Mouse (Mus musculus) heart, postnatal 0 days (tissue): ENCODE results near the gene Cobll1. TPM values are rescaled to one million over a fixed set of nuclear protein-coding genes. Genes with fewer than 3 reads are reported as not detected.
A peak's percentile ranks its signal among the peaks of the same experiment; 100 is the strongest.

Source experiments
- ATAC-seq: fragments of 200-750 bp; cut with Nextera tagmentation; 2 replicates; pipeline ENCODE4 v1.8.0; 2017; ENCODE audit warnings: low read depth, moderate number of reproducible peaks, moderate library complexity; ENCODE audit not compliant: insufficient read depth
- DNase-seq: peaks from one replicate; pipeline ENCODE4 v3.0.0-alpha.2; 2016; ENCODE audit warnings: low spot score
- H3K27ac ChIP-seq: fragments of 300-500 bp; sonication (generic); 2 replicates; pipeline ENCODE4 v1.5.1; 2014; ENCODE audit warnings: low read depth, mild to moderate bottlenecking
- H3K27me3 ChIP-seq: fragments of 300-500 bp; sonication (generic); 2 replicates; pipeline ENCODE4 v1.6.1; 2014; ENCODE audit warnings: low read length, mixed read lengths; ENCODE audit not compliant: control insufficient read depth, insufficient read depth
- H3K36me3 ChIP-seq: fragments of 300-500 bp; sonication (generic); replicated peaks from 2 replicates; pipeline ENCODE4 v1.6.1; 2014; ENCODE audit warnings: low read length, mixed read lengths; ENCODE audit not compliant: control insufficient read depth, insufficient read depth
- H3K4me1 ChIP-seq: fragments of 300-500 bp; sonication (generic); 2 replicates; pipeline ENCODE4 v1.6.1; 2014; ENCODE audit warnings: antibody characterized with exemption; ENCODE audit not compliant: control insufficient read depth, insufficient read depth
- H3K4me2 ChIP-seq: fragments of 300-500 bp; sonication (generic); 2 replicates; pipeline ENCODE4 v1.6.1; 2014; ENCODE audit warnings: low read depth, mild to moderate bottlenecking, low read length, moderate library complexity
- H3K4me3 ChIP-seq: fragments of 300-500 bp; sonication (generic); 2 replicates; pipeline ENCODE4 v1.5.1; 2014; ENCODE audit warnings: low read depth, low read length
- H3K9ac ChIP-seq: fragments of 300-500 bp; sonication (generic); replicated peaks from 2 replicates; pipeline ENCODE4 v1.6.1; 2014; ENCODE audit warnings: low read depth, low read length, mixed read lengths
- H3K9me3 ChIP-seq: fragments of 300-500 bp; sonication (generic); replicated peaks from 2 replicates; pipeline ENCODE4 v1.6.1; 2016; ENCODE audit warnings: low read length; ENCODE audit not compliant: control insufficient read depth
- CTCF ChIP-seq: IDR thresholded peaks from 2 replicates; pipeline ENCODE4 v1.5.1; 2016; ENCODE audit warnings: antibody characterized with exemption, control low read depth, low read depth
- EP300 ChIP-seq: IDR thresholded peaks from 2 replicates; pipeline ENCODE4 v1.6.1; 2016; ENCODE audit warnings: antibody characterized with exemption, low read depth
- WGBS: fragments of 180-500 bp; shearing (Covaris S2); extraction: QIAGEN DNeasy Blood & Tissue Kit; methylation state at CpG from one replicate; pipeline ENCODE4 v1.1.7; 2014; 5-methylcytosine and 5-hydroxymethylcytosine counted together
- polyA plus RNA-seq: library from polyadenylated mRNA; unstranded; fragments of >200 nt; fragmentation: Nextera tagmentation; extraction: Ambion mirVana; gene quantifications from 2 replicates; pipeline ENCODE4 v1.2.1, GENCODE M21; 2015
- total RNA-seq: library from RNA; depleted of rRNA; stranded (reverse); fragments of >200 nt; gene quantifications from 2 replicates; pipeline ENCODE4 v1.2.3, GENCODE M21; 2014; ENCODE audit warnings: low replicate concordance

The Cobll1 gene
- total and polyA plus RNA-seq, 2 experiments from 2014 or later = 8.6 to 11.0 TPM

DNA sequence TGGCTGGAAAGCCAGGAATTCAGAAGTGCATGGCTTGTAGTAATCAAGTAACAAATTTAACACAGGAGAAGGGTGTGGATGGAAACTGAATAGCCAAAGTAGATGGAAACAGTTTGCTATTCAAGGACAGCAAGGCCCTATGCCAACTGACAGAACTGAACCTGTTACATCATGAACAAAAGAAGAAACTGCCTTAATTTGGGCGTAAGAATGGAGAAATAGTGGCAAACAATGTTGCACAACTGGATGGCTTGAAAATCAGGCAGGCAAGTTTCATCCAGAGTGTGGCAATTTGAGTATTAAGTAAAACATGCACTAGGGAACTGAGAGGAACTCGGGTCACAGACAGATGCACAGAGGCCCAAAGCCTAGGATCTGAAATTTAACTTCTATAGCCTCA lies 137.8 kb downstream of the Cobll1 start:
- WGBS = 87% methylated on average over 2 of the region's 2 CpGs

DNA sequence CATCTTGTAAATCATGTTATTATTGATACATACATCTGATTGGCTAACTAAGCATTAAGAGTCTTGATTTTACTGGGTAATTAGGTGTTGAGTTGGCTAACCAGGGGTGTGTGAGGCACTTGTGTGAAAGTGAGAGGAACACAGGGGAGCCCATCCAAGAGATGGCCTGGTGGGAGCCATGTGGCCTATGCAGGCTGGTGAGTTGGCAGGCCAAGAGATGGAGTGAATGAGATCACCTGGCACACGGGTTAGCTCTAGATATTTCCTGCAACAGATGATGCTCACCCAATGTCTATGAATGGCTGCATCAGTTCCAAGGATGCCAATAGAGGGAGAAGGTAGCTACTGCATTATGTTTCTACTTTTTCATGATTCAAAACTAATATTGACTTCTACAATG lies 139.2 kb downstream of the Cobll1 start:
- no peak overlapping the region for H3K27ac ChIP-seq
- H3K4me2 ChIP-seq = no peak overlapping the region
- WGBS = 96% methylated on average over 1 of the region's 1 CpGs
- peaks cover 10% of the 10 kb centered on the region for H3K4me1 ChIP-seq
- DNase-seq = no peak
- H3K27me3 ChIP-seq = no peaks in the 10 kb centered on the region
- no peak for ATAC-seq
- no peaks in the 10 kb centered on the region for H3K9me3 ChIP-seq
- H3K4me3 ChIP-seq = no peak overlapping the region
- peaks cover 28% of the 10 kb centered on the region for H3K36me3 ChIP-seq
- H3K9ac ChIP-seq = no peak overlapping the region
- TF ChIP-seq EP300 (no peak), CTCF (no peak)

More for the DNA sequence above, 137.8 kb downstream of the Cobll1 start:
- Histone ChIP-seq H3K36me3 (peaks cover 38% of the 10 kb centered on the region), H3K4me2 (no peak overlapping the region), H3K9ac (no peak overlapping the region), H3K4me3 (no peak overlapping the region), H3K27ac (no peak overlapping the region), H3K9me3 (no peaks in the 10 kb centered on the region), H3K27me3 (no peaks in the 10 kb centered on the region), H3K4me1 (no peaks in the 10 kb centered on the region)
- ATAC-seq (no peak), DNase-seq (no peak)
- TF ChIP-seq EP300 (no peak), CTCF (no peak)

DNA sequence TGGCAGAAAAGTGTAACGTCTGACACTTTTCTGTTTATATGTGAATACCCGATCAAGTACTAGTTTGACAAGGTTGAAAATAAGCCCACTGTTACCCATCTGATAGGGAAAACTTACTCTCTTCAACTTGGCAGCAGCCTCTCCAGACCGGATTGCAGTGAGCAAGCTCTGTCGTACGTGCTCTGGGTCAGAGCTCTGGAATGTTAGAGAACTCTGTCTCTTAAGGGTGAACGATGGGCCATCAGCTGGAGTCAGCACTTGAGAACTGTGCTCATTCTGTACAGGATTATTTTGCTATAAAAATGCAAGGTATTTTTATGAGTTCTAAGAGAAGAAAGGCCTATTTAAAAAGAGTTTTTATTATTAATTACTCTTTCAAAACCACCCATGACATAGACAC lies 143.6 kb downstream of the Cobll1 start:
- peaks cover 17% of the 10 kb centered on the region for H3K36me3 ChIP-seq
- no peak overlapping the region for H3K4me2 ChIP-seq
- ATAC-seq = 0 out of 2 replicates have a peak, but pooled peaks have one; percentile 60
- H3K4me3 ChIP-seq = no peak overlapping the region
- no peak overlapping the region for H3K9ac ChIP-seq
- no peak for DNase-seq
- peaks cover 19% of the 10 kb centered on the region for H3K4me1 ChIP-seq
- TF ChIP-seq CTCF = no peak
- TF ChIP-seq EP300 = no peak
- H3K27me3 ChIP-seq = no peaks in the 10 kb centered on the region
- H3K27ac ChIP-seq = peak overlapping the region; percentile 75
- 31% methylated on average over 6 of the region's 6 CpGs for WGBS
- H3K9me3 ChIP-seq = no peaks in the 10 kb centered on the region

DNA sequence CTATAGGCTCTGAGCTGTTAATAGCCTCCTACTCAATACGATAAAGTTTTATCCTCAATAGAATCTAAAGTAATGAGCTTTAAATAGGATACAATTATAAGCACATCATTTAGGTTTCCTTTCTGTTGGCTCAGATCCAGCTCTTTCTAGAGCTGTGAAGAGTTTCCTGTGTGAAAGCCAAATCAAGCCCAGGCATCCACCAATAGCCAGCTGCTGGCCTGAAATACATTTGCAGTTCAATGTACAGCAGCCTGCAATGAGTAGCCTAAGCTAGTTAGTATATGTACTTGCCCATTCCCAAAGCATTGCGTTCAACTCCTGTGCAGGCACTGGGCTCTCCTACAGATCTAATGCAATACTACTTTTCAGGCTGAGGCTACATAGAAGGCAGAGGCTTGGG lies 145.2 kb downstream of the Cobll1 start:
- Histone ChIP-seq H3K9ac (no peak overlapping the region), H3K27me3 (no peaks in the 10 kb centered on the region), H3K4me1 (peaks cover 21% of the 10 kb centered on the region), H3K9me3 (no peaks in the 10 kb centered on the region), H3K4me3 (no peak overlapping the region), H3K36me3 (peaks cover 17% of the 10 kb centered on the region), H3K4me2 (no peak overlapping the region), H3K27ac (peak overlapping the region; percentile 16)
- no peak for TF ChIP-seq EP300
- no peak for TF ChIP-seq CTCF
- DNase-seq = no peak
- ATAC-seq = no peak
- 47% methylated on average over 2 of the region's 2 CpGs for WGBS

DNA sequence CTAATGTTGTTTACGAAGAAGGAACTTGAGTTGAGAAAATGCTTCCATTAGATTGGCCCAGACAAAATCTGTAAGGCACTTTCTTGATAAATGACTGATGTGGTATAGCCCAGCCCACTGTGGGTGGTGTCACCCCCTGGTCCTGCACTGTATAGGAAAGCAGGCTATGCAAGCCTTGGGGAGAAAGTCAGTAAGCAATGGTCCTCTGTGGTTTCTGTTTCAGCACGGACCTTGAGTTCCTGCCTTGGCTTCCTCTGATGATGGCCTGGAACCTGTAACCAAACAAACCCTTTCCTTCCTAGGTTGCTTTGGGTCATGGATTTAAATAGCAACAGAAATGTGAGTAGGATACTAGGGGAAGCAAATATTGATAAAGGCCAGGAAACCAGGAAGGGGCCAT lies 148.2 kb downstream of the Cobll1 start:
- ATAC-seq = no peak
- Histone ChIP-seq H3K4me1 (peaks cover 20% of the 10 kb centered on the region), H3K27ac (no peak overlapping the region), H3K27me3 (no peaks in the 10 kb centered on the region), H3K4me3 (no peak overlapping the region), H3K36me3 (peaks cover 6% of the 10 kb centered on the region; the same call in 1 of the 2 replicates), H3K4me2 (no peak overlapping the region), H3K9me3 (no peaks in the 10 kb centered on the region), H3K9ac (no peak overlapping the region)
- DNase-seq = no peak
- 74% methylated on average over 2 of the region's 2 CpGs for WGBS
- TF ChIP-seq EP300 = no peak
- TF ChIP-seq CTCF = no peak

DNA sequence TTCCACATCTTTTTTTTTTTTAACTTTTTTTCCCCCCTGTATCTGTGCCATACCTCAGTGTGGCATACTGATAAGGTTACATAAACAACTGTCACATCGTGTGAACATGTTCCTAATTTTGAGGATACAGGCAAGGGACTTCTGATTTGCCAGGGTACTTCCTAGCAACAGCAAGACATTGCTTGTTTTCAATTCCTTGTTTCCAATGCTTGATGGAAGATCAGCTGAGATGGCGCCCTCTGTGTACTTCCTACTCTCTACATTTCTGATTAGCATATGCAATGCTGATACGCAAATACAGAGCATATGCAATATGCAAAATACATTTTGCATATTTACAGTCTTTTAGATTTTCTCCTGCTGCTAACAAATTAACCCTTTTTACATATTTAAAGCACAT lies 152.0 kb downstream of the Cobll1 start:
- no peak for DNase-seq
- H3K4me3 ChIP-seq = no peak overlapping the region
- no peak overlapping the region for H3K4me2 ChIP-seq
- no peaks in the 10 kb centered on the region for H3K27me3 ChIP-seq
- TF ChIP-seq EP300 (no peak), CTCF (no peak)
- no peak for ATAC-seq
- H3K9ac ChIP-seq = no peak overlapping the region
- H3K36me3 ChIP-seq = peaks cover 6% of the 10 kb centered on the region; the same call in 1 of the 2 replicates
- 77% methylated on average over 3 of the region's 3 CpGs for WGBS
- no peak overlapping the region for H3K27ac ChIP-seq
- H3K4me1 ChIP-seq = 0 out of 2 replicates have a peak, but pooled peaks cover 5% of the 10 kb centered on the region
- H3K9me3 ChIP-seq = no peaks in the 10 kb centered on the region
